Comparison of ENCODE assay signal across 8 mouse cellular contexts in the genomic region with DNA sequence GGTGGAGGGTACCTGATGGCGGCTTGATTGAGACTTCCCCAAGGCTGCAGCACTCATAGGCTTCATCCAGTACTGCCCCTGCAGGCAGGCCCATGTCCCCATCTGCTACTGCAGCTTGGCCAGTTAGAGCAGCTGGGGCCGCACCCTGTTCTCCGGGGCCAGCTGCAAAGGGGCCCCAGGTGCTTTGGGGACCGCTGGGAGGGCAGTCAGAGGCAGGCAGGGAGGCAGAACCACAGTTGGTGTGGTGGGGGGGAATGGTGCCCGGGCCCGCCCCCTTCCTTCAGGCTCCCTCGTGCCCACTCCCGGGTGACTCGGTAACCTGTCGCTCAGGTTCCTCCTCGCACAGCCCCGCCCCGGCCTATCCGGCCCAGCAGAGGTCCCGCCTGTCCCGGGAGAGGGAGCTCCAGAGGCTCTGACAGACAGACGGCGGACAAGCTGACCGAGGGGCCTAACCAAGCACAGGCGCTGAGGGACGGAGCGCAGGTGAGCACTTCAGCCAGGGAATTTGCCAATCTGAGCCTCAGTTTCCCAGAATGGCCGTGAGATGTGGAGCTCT. TPM values are rescaled to one million over a fixed set of nuclear protein-coding genes. Genes with fewer than 3 reads are reported as not detected.
DNase-seq lines count a peak whose midpoint lies in the region; ATAC-seq and TF ChIP-seq lines count a peak whose summit lies in the region.

A gene (plus strand): TSS at position 305 of the 556 bp plus-strand sequence.

- 4% methylated on average over 23 of the region's 23 CpGs for WGBS in heart, embryonic 13.5 days
- WGBS in kidney, postnatal 0 days, result 5% methylated on average over 23 of the region's 23 CpGs
- 6% methylated on average over 23 of the region's 23 CpGs for WGBS in stomach, embryonic 16.5 days

- no peak within 1 kb of the TSS for H3K27ac ChIP-seq in heart, embryonic 13.5 days (replicated peaks)
- peak within 1 kb of the TSS; percentile 83 for H3K27ac ChIP-seq in kidney, postnatal 0 days
- peak within 1 kb of the TSS; percentile 90 for H3K27ac ChIP-seq in stomach, embryonic 16.5 days (ENCODE audit: low read length)

- peak within 1 kb of the TSS; percentile 69 for H3K4me2 ChIP-seq in heart, embryonic 13.5 days
- H3K4me2 ChIP-seq in kidney, postnatal 0 days (ENCODE audit: low read length), result peak within 1 kb of the TSS; percentile 47
- H3K4me2 ChIP-seq in stomach, embryonic 16.5 days (ENCODE audit: low read depth, low read length), result peak within 1 kb of the TSS; percentile 55

- peak within 1 kb of the TSS; percentile 77 for H3K9ac ChIP-seq in heart, embryonic 13.5 days
- H3K9ac ChIP-seq in kidney, postnatal 0 days (ENCODE audit: low read depth, low read length), result peak within 1 kb of the TSS; percentile 59
- H3K9ac ChIP-seq in stomach, embryonic 16.5 days (ENCODE audit: low read length), result peak within 1 kb of the TSS; percentile 79

- peak; percentile 51 for TF ChIP-seq CTCF in kidney, postnatal 0 days (IDR thresholded peaks at IDR 0.05; ENCODE audit: low read depth)

- peak; percentile 51 to 57 for DNase-seq in B cell, adult 2 months
- peak; percentile 16 for DNase-seq in T-cell, adult 2 months (ENCODE audit: low spot score)
- DNase-seq in kidney, postnatal 0 days (ENCODE audit: low spot score), result peak; percentile 56
- DNase-seq in lung, postnatal 14 days, result peak; percentile 74
- DNase-seq in frontal cortex, postnatal 14 days (ENCODE audit: low spot score in 2 of 2), result no peak

- peaks cover 21% of the 10 kb centered on the region for H3K36me3 ChIP-seq in heart, embryonic 13.5 days
- H3K36me3 ChIP-seq in kidney, postnatal 0 days (ENCODE audit: insufficient read depth, low read length), result peaks cover 4% of the 10 kb centered on the region; the same call in 1 of the 2 replicates
- H3K36me3 ChIP-seq in stomach, embryonic 16.5 days (ENCODE audit: control insufficient read depth, insufficient read depth, low read length), result no peaks in the 10 kb centered on the region

- H3K4me3 ChIP-seq in heart, embryonic 13.5 days, result peak within 1 kb of the TSS; percentile 30
- H3K4me3 ChIP-seq in kidney, postnatal 0 days (replicated peaks; ENCODE audit: low read depth, low read length), result peak within 1 kb of the TSS; percentile 31
- peak within 1 kb of the TSS; percentile 51 for H3K4me3 ChIP-seq in stomach, embryonic 16.5 days (replicated peaks; ENCODE audit: low read length)

- no peaks in the 10 kb centered on the region for H3K9me3 ChIP-seq in heart, embryonic 13.5 days
- H3K9me3 ChIP-seq in kidney, postnatal 0 days (replicated peaks; ENCODE audit: low read length), result no peaks in the 10 kb centered on the region
- H3K9me3 ChIP-seq in stomach, embryonic 16.5 days (replicated peaks; ENCODE audit: control insufficient read depth, low read length), result no peaks in the 10 kb centered on the region

- H3K4me1 ChIP-seq in heart, embryonic 13.5 days, result peaks cover 11% of the 10 kb centered on the region
- H3K4me1 ChIP-seq in kidney, postnatal 0 days (replicated peaks; ENCODE audit: insufficient read depth, low read length), result peaks cover 5% of the 10 kb centered on the region; the same call in 1 of the 2 replicates
- H3K4me1 ChIP-seq in stomach, embryonic 16.5 days (ENCODE audit: control insufficient read depth, insufficient read depth, low read length), result peaks cover 24% of the 10 kb centered on the region

- ATAC-seq in heart, embryonic 13.5 days (ENCODE audit: extremely low read depth, insufficient number of reproducible peaks, low FRiP score, low TSS enrichment), result no peak
- peak; percentile 80 for ATAC-seq in kidney, postnatal 0 days (replicated peaks; ENCODE audit: low FRiP score, low read depth)
- ATAC-seq in stomach, embryonic 16.5 days (ENCODE audit: insufficient read depth, low FRiP score), result peak; percentile 87
- ATAC-seq in frontal cortex, adult (ENCODE audit: low TSS enrichment), result no peak

- H3K27me3 ChIP-seq in heart, embryonic 13.5 days (replicated peaks), result peaks cover 28% of the 10 kb centered on the region
- H3K27me3 ChIP-seq in kidney, postnatal 0 days (ENCODE audit: insufficient read depth, low read length), result no peaks in the 10 kb centered on the region
- no peaks in the 10 kb centered on the region for H3K27me3 ChIP-seq in stomach, embryonic 16.5 days (ENCODE audit: control insufficient read depth, insufficient read depth, low read length)

RNA-seq across cellular contexts. Expression of the gene that starts here (rescaled TPM):
- 1.4 TPM in 2 replicates for polyA plus RNA-seq in heart, embryonic 13.5 days (2015; fragmentation: Nextera tagmentation; extraction: Ambion mirVana)
- 76.5 and 77.1 TPM in 2 replicates for polyA plus RNA-seq in kidney, postnatal 0 days (2015; fragmentation: Nextera tagmentation; extraction: Ambion mirVana)
- 79.4 and 108 TPM in 2 replicates for polyA plus RNA-seq in stomach, embryonic 16.5 days (2015; fragmentation: Nextera tagmentation; extraction: Ambion mirVana)

Comparison
In these comparisons a context has a peak if more than half of its experiments do, and no peak if none do; other contexts are left out.
1. RNA of the gene that starts here (polyA plus RNA-seq): 79.4 to 108 TPM in stomach, embryonic 16.5 days and 76.5 to 77.1 TPM in kidney, postnatal 0 days; 1.4 TPM in heart, embryonic 13.5 days; every median in the first group is over 10 times any median in the second.
2. DNase-seq: peak in B cell, adult 2 months (2 of 2), T-cell, adult 2 months (single experiment), kidney, postnatal 0 days (single experiment) and lung, postnatal 14 days (single experiment); none in frontal cortex, postnatal 14 days (0 of 2).
3. ATAC-seq: peak in kidney, postnatal 0 days (single experiment) and stomach, embryonic 16.5 days (single experiment); none in heart, embryonic 13.5 days (single experiment) and frontal cortex, adult (single experiment).
4. Peak in every context shown above with its lines, with median percentiles within 50 percentile points of each other: H3K4me2 ChIP-seq, H3K4me3 ChIP-seq and H3K9ac ChIP-seq.